Mouse (Mus musculus): ENCODE measurements around the gene Map3k1. TPM values are rescaled to one million over a fixed set of nuclear protein-coding genes. Genes with fewer than 3 reads are reported as not detected.

Gene Map3k1
- total RNA-seq (2012; rRNA removed) (37.9 and 48.7 TPM in 2 replicates), total RNA-seq (2014; rRNA removed) (7.7 and 10.7 TPM in 2 replicates), polyA plus RNA-seq (2012; ENCODE audit: insufficient read length, low read depth) (13.4 and 14.7 TPM in 2 replicates)

- H3K4me1 ChIP-seq (ENCODE audit: control insufficient read depth in 1 of 2, insufficient read depth in 2 of 2), result peaks cover 6 to 18% of the 10 kb centered on the region in 2 experiments; a peak in 2 of 4 replicates
- peaks cover 37% of the 10 kb centered on the region for H3K79me2 ChIP-seq (replicated peaks; ENCODE audit: control insufficient read depth, extremely low read depth, insufficient read depth, poor library complexity, severe bottlenecking)
- no peaks in the 10 kb centered on the region for H3K36me3 ChIP-seq (replicated peaks in 1 of 2; ENCODE audit: control insufficient read depth in 1 of 2, insufficient read depth in 1 of 2, low read length in 1 of 2)
- DNase-seq (ENCODE audit: extremely low read depth), result no peak
- peak within 1 kb of the TSS; percentile 32; the same call in 1 of the 2 replicates for H3K4me2 ChIP-seq (ENCODE audit: insufficient read depth, low read depth, poor library complexity, severe bottlenecking)
- no peaks in the 10 kb centered on the region for H3K27me3 ChIP-seq (replicated peaks)
- in situ Hi-C loops (cut with MboI; ENCODE audit: low pct_ligation_motif_present, low pct_unique_long_range_greater_than_20kb, low sequenced_read_pairs) (no loop called here), dilution Hi-C loops (cut with MboI; ENCODE audit: extremely low pct_ligation_motif_present, extremely low pct_unique_long_range_greater_than_20kb, low sequenced_read_pairs) (no loop called here)
- H3K9me3 ChIP-seq (replicated peaks; ENCODE audit: low read length), result no peaks in the 10 kb centered on the region
- H3K9ac ChIP-seq (ENCODE audit: insufficient read depth, low read depth), result peak within 1 kb of the TSS; percentile 81
- TF ChIP-seq UBTF (IDR thresholded peaks at IDR 0.05; ENCODE audit: low read depth, low read length) (peak; percentile 80; the same call in 1 of the 2 replicates), BHLHE40 (IDR thresholded peaks at IDR 0.05; ENCODE audit: low read depth, low read length) (0 out of 2 replicates have a peak, but pooled peaks have one; percentile 1), ELF1 (IDR thresholded peaks at IDR 0.05; ENCODE audit: low read depth, low read length) (no peak), MEF2A (IDR thresholded peaks at IDR 0.05; ENCODE audit: borderline replicate concordance, low read depth, low read length) (0 out of 2 replicates have a peak, but pooled peaks have one; percentile 11), ETS1 (conservative IDR thresholded peaks at IDR 0.05; ENCODE audit: low read depth, low read length) (no peak), MYC (IDR thresholded peaks at IDR 0.05; ENCODE audit: low read depth, low read length) (no peak), POLR2A (IDR thresholded peaks at IDR 0.05; ENCODE audit: low read depth, low read length) (peak; percentile 57; the same call in 1 of the 2 replicates), NRF1 (IDR thresholded peaks at IDR 0.05; ENCODE audit: low read depth, low read length) (0 out of 2 replicates have a peak, but pooled peaks have one; percentile 46), SMC3 (IDR thresholded peaks at IDR 0.05; ENCODE audit: low read depth, low read length) (peak; percentile 16), USF2 (conservative IDR thresholded peaks at IDR 0.05; ENCODE audit: low read depth, low read length) (no peak), NELFE (IDR thresholded peaks at IDR 0.05; ENCODE audit: low read depth, low read length) (no peak)
- H3K4me3 ChIP-seq (replicated peaks in 1 of 3; ENCODE audit: low read depth in 2 of 3, low read length in 2 of 3, poor library complexity in 1 of 3), result peak within 1 kb of the TSS; percentile 75 to 92 (median 88)
- peak within 1 kb of the TSS; percentile 80 for H3K27ac ChIP-seq (ENCODE audit: insufficient read depth, low read depth)
These were observed at the start of gene Map3k1 for GRCm38 (mm10) chr13:111808637-111809465. TSS of gene Map3k1 (minus strand) at chr13:111808993.

GRCm38 (mm10) chr13:111856786-111857455 is 48.1 kb upstream of the Map3k1 start:
- H3K27me3 ChIP-seq (replicated peaks), result no peaks in the 10 kb centered on the region
- in situ Hi-C loops (cut with MboI; ENCODE audit: low pct_ligation_motif_present, low pct_unique_long_range_greater_than_20kb, low sequenced_read_pairs), result no loop called here
- no peak for DNase-seq (ENCODE audit: extremely low read depth)
- no peak overlapping the region for H3K4me3 ChIP-seq (replicated peaks in 1 of 3; ENCODE audit: low read depth in 2 of 3, low read length in 2 of 3, poor library complexity in 1 of 3)
- no peak for TF ChIP-seq USF2 (conservative IDR thresholded peaks at IDR 0.05; ENCODE audit: low read depth, low read length)
- no peak for TF ChIP-seq TCF12 (IDR thresholded peaks at IDR 0.05; ENCODE audit: low read depth, low read length)
- TF ChIP-seq GABPA (IDR thresholded peaks at IDR 0.05; ENCODE audit: insufficient replicate concordance, low read depth, low read length), result no peak
- no peak for TF ChIP-seq E2F4 (IDR thresholded peaks at IDR 0.05; ENCODE audit: insufficient replicate concordance, low read depth, low read length)
- TF ChIP-seq ZNF384 (IDR thresholded peaks at IDR 0.05; ENCODE audit: low read depth, low read length), result no peak
- no peak for TF ChIP-seq CHD1 (IDR thresholded peaks at IDR 0.05; ENCODE audit: low read depth, low read length)
- no peak for TF ChIP-seq POLR2A (IDR thresholded peaks at IDR 0.05; ENCODE audit: low read depth, low read length)
- no peak for TF ChIP-seq MAZ (IDR thresholded peaks at IDR 0.05; ENCODE audit: low read depth, low read length)
- TF ChIP-seq MAFK (IDR thresholded peaks at IDR 0.05; ENCODE audit: insufficient replicate concordance, low read length), result no peak
- no peak for TF ChIP-seq MXI1 (IDR thresholded peaks at IDR 0.05; ENCODE audit: low read depth, low read length)
- TF ChIP-seq ZKSCAN1 (IDR thresholded peaks at IDR 0.05; ENCODE audit: borderline replicate concordance, low read depth, low read length), result no peak
- no peak for TF ChIP-seq IRF4 (IDR thresholded peaks at IDR 0.05; ENCODE audit: low read depth, low read length)
- no peak for TF ChIP-seq PAX5 (IDR thresholded peaks at IDR 0.05; ENCODE audit: low read length)
- dilution Hi-C loops (cut with MboI; ENCODE audit: extremely low pct_ligation_motif_present, extremely low pct_unique_long_range_greater_than_20kb, low sequenced_read_pairs), result no loop called here
- no peak overlapping the region for H3K27ac ChIP-seq (ENCODE audit: insufficient read depth, low read depth)
- H3K79me2 ChIP-seq (replicated peaks; ENCODE audit: control insufficient read depth, extremely low read depth, insufficient read depth, poor library complexity, severe bottlenecking), result no peaks in the 10 kb centered on the region
- no peaks in the 10 kb centered on the region for H3K4me1 ChIP-seq (ENCODE audit: control insufficient read depth in 1 of 2, insufficient read depth in 2 of 2)
- H3K36me3 ChIP-seq (replicated peaks in 1 of 2; ENCODE audit: control insufficient read depth in 1 of 2, insufficient read depth in 1 of 2, low read length in 1 of 2), result no peaks in the 10 kb centered on the region
- H3K9me3 ChIP-seq (replicated peaks; ENCODE audit: low read length), result peaks cover 7% of the 10 kb centered on the region
- no peak overlapping the region for H3K9ac ChIP-seq (ENCODE audit: insufficient read depth, low read depth)
- no peak overlapping the region for H3K4me2 ChIP-seq (ENCODE audit: insufficient read depth, low read depth, poor library complexity, severe bottlenecking)
